Mouse (Mus musculus): ENCODE measurements around the gene Kank3. TPM values are rescaled to one million over a fixed set of nuclear protein-coding genes. Genes with fewer than 3 reads are reported as not detected.

Kank3 gene
- 25.4 and 29.5 TPM in 2 replicates for polyA plus RNA-seq (2016; fragmentation: Nextera tagmentation; extraction: Ambion mirVana)

GRCm38 (mm10) chr17:33810334-33811141 is at the start of gene Kank3:
Gene Kank3, plus strand, starts transcription at chr17:33810519.
- peak within 1 kb of the TSS; percentile 31; the same call in 1 of the 2 replicates for H3K27ac ChIP-seq (replicated peaks)
- peaks cover 13% of the 10 kb centered on the region for H3K27me3 ChIP-seq (replicated peaks; ENCODE audit: low read depth, poor library complexity, severe bottlenecking)
- H3K4me3 ChIP-seq, result peak within 1 kb of the TSS; percentile 61
- DNase-seq (ENCODE audit: low spot score), result peak; percentile 94
- H3K4me1 ChIP-seq, result peaks cover 25% of the 10 kb centered on the region
- no peaks in the 10 kb centered on the region; the same call in 1 of the 2 replicates for H3K36me3 ChIP-seq (replicated peaks)
- H3K9me3 ChIP-seq, result no peaks in the 10 kb centered on the region
- under 1% methylated on average over 36 of the region's 36 CpGs for WGBS

GRCm38 (mm10) chr17:33766389-33766788 is 43.9 kb upstream of the Kank3 start:
- Histone ChIP-seq H3K4me1 (no peaks in the 10 kb centered on the region), H3K36me3 (replicated peaks) (no peaks in the 10 kb centered on the region), H3K9me3 (no peaks in the 10 kb centered on the region), H3K4me3 (no peak overlapping the region), H3K27me3 (replicated peaks; ENCODE audit: low read depth, poor library complexity, severe bottlenecking) (no peaks in the 10 kb centered on the region), H3K27ac (replicated peaks) (no peak overlapping the region)
- DNase-seq (ENCODE audit: low spot score), result no peak
- WGBS, result 84% methylated on average over 3 of the region's 3 CpGs

- Histone ChIP-seq H3K27me3 (replicated peaks; ENCODE audit: low read depth, poor library complexity, severe bottlenecking) (no peaks in the 10 kb centered on the region), H3K9me3 (no peaks in the 10 kb centered on the region), H3K4me3 (no peak overlapping the region), H3K4me1 (no peaks in the 10 kb centered on the region), H3K36me3 (replicated peaks) (peaks cover 24% of the 10 kb centered on the region), H3K27ac (replicated peaks) (no peak overlapping the region)
- DNase-seq (ENCODE audit: low spot score), result no peak
- WGBS, result 95% methylated on average over 4 of the region's 4 CpGs
Observed at GRCm38 (mm10) chr17:33771617-33772016, 38.7 kb upstream of the Kank3 start.

- H3K4me3 ChIP-seq, result no peak overlapping the region
- no peaks in the 10 kb centered on the region for H3K27me3 ChIP-seq (replicated peaks; ENCODE audit: low read depth, poor library complexity, severe bottlenecking)
- H3K27ac ChIP-seq (replicated peaks), result no peak overlapping the region
- WGBS, result 79% methylated on average over 6 of the region's 6 CpGs
- no peak for DNase-seq (ENCODE audit: low spot score)
- peaks cover 6% of the 10 kb centered on the region for H3K4me1 ChIP-seq
- H3K36me3 ChIP-seq (replicated peaks), result peaks cover 42% of the 10 kb centered on the region
- H3K9me3 ChIP-seq, result no peaks in the 10 kb centered on the region
Observed at GRCm38 (mm10) chr17:33773426-33773825, 36.9 kb upstream of the Kank3 start.

GRCm38 (mm10) chr17:33773871-33774572 is 36.3 kb upstream of the Kank3 start:
- no peaks in the 10 kb centered on the region for H3K9me3 ChIP-seq
- DNase-seq (ENCODE audit: low spot score), result no peak
- peaks cover 12% of the 10 kb centered on the region for H3K4me1 ChIP-seq
- H3K27ac ChIP-seq (replicated peaks), result no peak overlapping the region
- no peak overlapping the region for H3K4me3 ChIP-seq
- H3K27me3 ChIP-seq (replicated peaks; ENCODE audit: low read depth, poor library complexity, severe bottlenecking), result no peaks in the 10 kb centered on the region
- H3K36me3 ChIP-seq (replicated peaks), result peaks cover 44% of the 10 kb centered on the region
- 89% methylated on average over 6 of the region's 6 CpGs for WGBS

- 92% methylated on average over 8 of the region's 8 CpGs for WGBS
Observed at GRCm38 (mm10) chr17:33774573-33775155, 35.7 kb upstream of the Kank3 start.

GRCm38 (mm10) chr17:33775287-33775686 is 35.0 kb upstream of the Kank3 start:
- Histone ChIP-seq H3K27ac (replicated peaks) (no peak overlapping the region), H3K4me1 (peaks cover 25% of the 10 kb centered on the region), H3K27me3 (replicated peaks; ENCODE audit: low read depth, poor library complexity, severe bottlenecking) (no peaks in the 10 kb centered on the region), H3K36me3 (replicated peaks) (peaks cover 44% of the 10 kb centered on the region), H3K4me3 (no peak overlapping the region), H3K9me3 (no peaks in the 10 kb centered on the region)
- WGBS, result 95% methylated on average over 4 of the region's 4 CpGs
- DNase-seq (ENCODE audit: low spot score), result no peak

More at GRCm38 (mm10) chr17:33774573-33775155, 35.7 kb upstream of the Kank3 start:
- no peak overlapping the region for H3K4me3 ChIP-seq
- H3K4me1 ChIP-seq, result peaks cover 19% of the 10 kb centered on the region
- peaks cover 44% of the 10 kb centered on the region for H3K36me3 ChIP-seq (replicated peaks)
- H3K27me3 ChIP-seq (replicated peaks; ENCODE audit: low read depth, poor library complexity, severe bottlenecking), result no peaks in the 10 kb centered on the region
- H3K9me3 ChIP-seq, result no peaks in the 10 kb centered on the region
- no peak overlapping the region for H3K27ac ChIP-seq (replicated peaks)
- no peak for DNase-seq (ENCODE audit: low spot score)

GRCm38 (mm10) chr17:33779271-33779966 is 30.9 kb upstream of the Kank3 start:
- Histone ChIP-seq H3K27ac (replicated peaks) (peak overlapping the region; percentile 87), H3K27me3 (replicated peaks; ENCODE audit: low read depth, poor library complexity, severe bottlenecking) (no peaks in the 10 kb centered on the region), H3K4me3 (peak overlapping the region; percentile 62), H3K36me3 (replicated peaks) (peaks cover 42% of the 10 kb centered on the region), H3K4me1 (peaks cover 59% of the 10 kb centered on the region), H3K9me3 (no peaks in the 10 kb centered on the region)
- 40% methylated on average over 9 of the region's 9 CpGs for WGBS
- DNase-seq (ENCODE audit: low spot score), result peak; percentile 93

- Histone ChIP-seq H3K27me3 (replicated peaks; ENCODE audit: low read depth, poor library complexity, severe bottlenecking) (no peaks in the 10 kb centered on the region), H3K4me1 (peaks cover 59% of the 10 kb centered on the region), H3K27ac (replicated peaks) (peak overlapping the region; percentile 87), H3K4me3 (peak overlapping the region; percentile 62), H3K9me3 (no peaks in the 10 kb centered on the region), H3K36me3 (replicated peaks) (peaks cover 36% of the 10 kb centered on the region)
- no peak for DNase-seq (ENCODE audit: low spot score)
- 82% methylated on average over 5 of the region's 5 CpGs for WGBS
Observed at GRCm38 (mm10) chr17:33779967-33780295, 30.4 kb upstream of the Kank3 start.

- H3K36me3 ChIP-seq (replicated peaks), result peaks cover 31% of the 10 kb centered on the region
- WGBS, result 86% methylated on average over 5 of the region's 5 CpGs
- H3K4me1 ChIP-seq, result peaks cover 62% of the 10 kb centered on the region
- no peak for DNase-seq (ENCODE audit: low spot score)
- H3K27ac ChIP-seq (replicated peaks), result peak overlapping the region; percentile 87
- H3K9me3 ChIP-seq, result no peaks in the 10 kb centered on the region
- H3K4me3 ChIP-seq, result peak overlapping the region; percentile 62
- no peaks in the 10 kb centered on the region for H3K27me3 ChIP-seq (replicated peaks; ENCODE audit: low read depth, poor library complexity, severe bottlenecking)
Observed at GRCm38 (mm10) chr17:33780431-33780830, 29.9 kb upstream of the Kank3 start.

- 2% methylated on average over 50 of the region's 50 CpGs for WGBS
- Histone ChIP-seq H3K27ac (replicated peaks) (peak within 1 kb of the TSS; percentile 87), H3K9me3 (no peaks in the 10 kb centered on the region), H3K4me3 (peak within 1 kb of the TSS; percentile 62), H3K4me1 (peaks cover 70% of the 10 kb centered on the region), H3K36me3 (replicated peaks) (peaks cover 22% of the 10 kb centered on the region), H3K27me3 (replicated peaks; ENCODE audit: low read depth, poor library complexity, severe bottlenecking) (no peaks in the 10 kb centered on the region)
- peak; percentile 80 for DNase-seq (ENCODE audit: low spot score)
Observed at GRCm38 (mm10) chr17:33781124-33781977, 29.0 kb upstream of the Kank3 start, which contains the start of gene Angptl4. Gene Angptl4, minus strand, starts transcription at chr17:33781830.
